Mouse (Mus musculus) adrenal gland, adult 8-10 months (tissue): ENCODE data around the gene Atg9a. TPM values are rescaled to one million over a fixed set of nuclear protein-coding genes. Genes with fewer than 3 reads are reported as not detected.

Source experiments
- DNase-seq: peaks from one replicate; pipeline ENCODE4 v3.0.0; 2022
- total RNA-seq, 4 experiments: library from RNA; stranded (reverse); gene quantifications; 2 replicates each; pipeline ENCODE4 v1.2.4; 2022

Atg9a gene
- total RNA-seq, 4 experiments from 2014 or later, result 41.9 to 52.6 (median 47.6) TPM

DNA sequence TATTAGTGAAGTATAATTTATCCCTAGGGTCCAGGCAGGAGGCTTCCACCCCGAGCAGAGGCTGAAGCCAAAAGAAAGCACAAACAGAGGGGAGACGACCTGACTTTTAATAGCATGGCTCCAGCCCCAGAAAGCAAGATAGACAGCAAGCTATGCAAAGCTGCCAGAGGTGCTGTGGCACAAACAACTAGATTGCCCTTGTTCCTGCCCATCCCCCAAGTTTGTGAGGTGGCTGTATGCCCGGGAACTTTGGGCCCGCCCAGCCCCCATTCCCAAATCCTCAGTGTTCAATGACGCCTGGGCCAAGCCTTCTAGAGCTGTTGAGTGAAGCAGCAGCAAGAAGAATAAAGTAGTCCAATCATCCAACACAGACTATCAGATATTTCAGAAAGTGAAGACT lies 22.9 kb upstream of the Atg9a start:
- no peak for DNase-seq

DNA sequence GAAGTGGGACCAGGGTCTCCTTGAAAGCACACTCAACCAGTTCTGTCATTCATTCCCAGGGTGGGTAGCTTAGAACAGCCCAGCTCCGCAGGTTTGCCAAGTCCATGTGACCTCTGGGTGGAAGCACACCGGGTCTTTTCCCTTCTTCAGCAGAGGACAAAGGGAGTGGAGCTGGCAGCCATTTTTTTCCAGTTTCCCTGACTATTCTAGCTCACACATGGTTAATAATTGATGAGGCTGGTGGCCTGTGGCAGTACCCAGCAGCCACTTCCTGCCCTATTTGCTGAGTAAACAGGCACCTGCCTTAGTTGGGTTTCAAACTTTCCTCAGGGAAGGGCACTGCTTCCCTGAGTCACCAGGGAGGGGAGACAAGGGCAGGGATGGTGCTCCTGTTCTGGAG lies 22.4 kb upstream of the Atg9a start:
- no peak for DNase-seq

DNA sequence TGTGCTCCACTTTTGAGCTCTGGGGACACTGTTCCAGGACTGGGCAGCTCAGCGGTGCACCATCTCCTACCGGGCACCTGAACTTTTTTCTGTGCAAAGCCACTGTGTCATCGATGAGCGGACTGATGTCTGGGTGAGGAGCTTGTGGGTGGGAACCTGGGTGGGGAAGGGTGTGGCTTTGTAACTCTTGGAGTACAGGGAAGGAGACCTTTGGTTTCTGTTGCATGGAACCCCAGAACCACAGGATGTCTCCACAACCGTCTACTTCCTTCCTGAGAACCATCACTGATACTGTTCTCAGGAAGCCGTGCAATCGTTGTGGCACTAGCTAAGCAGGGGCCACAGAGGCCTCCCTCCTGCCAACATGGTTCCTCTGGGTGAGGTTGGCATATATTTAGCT lies 21.1 kb upstream of the Atg9a start:
- DNase-seq, result no peak

DNA sequence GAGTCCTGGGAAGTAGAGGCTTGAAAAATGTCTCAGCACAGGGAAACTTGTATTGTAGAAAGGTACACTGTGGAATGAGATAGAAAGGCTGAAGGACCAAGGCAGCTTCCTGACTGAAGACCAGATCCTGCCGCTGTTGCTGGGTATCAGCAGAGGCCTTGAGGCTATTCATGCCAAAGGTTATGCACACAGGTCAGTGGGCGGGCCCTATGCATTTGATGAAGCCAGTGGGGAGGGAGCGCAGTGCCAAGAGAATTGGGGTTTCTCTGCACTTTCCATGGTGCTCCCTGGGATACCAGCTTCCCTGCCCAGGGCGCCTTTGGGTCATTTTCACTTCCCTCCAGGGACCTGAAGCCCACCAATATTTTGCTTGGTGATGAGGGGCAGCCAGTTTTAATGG lies 20.5 kb upstream of the Atg9a start:
- DNase-seq, result no peak

DNA sequence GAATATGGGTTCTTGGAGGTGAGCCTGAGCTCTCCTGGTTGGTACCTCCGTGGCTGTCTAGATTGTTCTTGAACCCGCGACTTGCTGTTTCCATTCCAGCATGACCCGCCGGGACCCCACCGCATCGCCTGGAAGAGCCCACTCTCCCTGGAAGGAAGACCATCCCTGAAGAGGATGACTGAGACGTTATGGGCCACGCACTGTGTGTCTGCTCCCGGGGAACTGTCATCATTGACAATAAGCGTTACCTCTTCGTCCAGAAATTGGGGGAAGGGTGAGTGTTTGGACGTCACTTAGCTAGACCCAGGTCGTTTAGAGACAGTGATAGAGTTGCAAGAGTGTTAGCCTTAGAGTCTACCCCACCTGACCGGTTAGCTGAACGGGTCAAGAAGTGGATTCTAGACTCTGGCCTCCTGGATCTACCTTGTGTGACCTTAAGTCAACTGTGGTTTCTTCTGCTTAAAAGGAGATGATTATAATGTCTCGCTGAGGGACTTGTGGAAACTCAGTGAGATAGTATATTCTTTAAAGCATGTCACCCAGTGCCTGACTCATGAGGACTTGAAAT lies 19.2 kb upstream of the Atg9a start:
- no peak for DNase-seq

DNA sequence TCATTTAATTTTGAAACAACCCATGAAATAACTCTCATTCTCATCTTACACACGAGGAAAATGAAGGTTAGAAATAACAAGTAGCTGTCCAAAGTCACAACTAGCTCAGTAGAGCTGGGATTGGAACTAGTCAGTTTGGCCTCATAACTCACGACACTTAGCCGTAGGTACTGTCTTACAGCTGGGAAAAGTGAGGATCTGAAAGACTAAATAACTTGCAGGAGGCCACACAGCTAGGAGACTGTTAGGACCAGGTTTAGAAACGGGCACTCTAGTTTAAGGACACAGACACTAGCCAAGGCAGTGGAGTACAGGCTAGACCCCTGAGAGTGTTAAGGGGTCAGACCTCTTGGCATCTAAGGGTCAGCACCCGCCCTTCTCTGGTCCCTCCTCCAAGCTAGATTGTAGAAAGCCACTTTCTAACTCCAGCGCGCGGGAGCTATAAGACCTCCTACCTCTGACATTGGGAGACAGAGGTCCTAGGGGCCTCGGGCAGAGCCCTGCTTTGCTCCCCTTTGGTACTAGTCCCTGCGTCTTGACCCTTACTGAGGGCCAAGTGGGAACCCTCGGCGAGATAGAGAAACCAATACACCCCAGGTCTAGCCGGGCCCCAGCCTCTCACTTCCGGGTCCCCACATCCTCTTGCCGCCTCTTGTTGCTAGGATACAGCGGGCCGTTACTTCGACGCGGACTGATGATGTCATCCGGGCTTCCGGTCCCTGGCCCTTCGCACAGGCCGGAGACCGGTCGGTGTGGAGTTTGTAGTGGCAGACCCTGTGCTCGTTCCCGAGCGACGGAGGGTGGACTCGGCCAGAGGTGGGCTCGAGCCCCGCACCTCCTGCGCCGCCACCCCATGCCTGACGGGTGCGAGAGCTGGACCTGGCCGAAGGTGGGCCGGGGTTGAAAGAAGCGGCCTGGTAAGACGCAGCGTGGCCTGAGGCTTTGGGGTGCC lies 18.4 kb upstream of the Atg9a start, which contains the start of the genes Glb1l and Stk16:
Gene Glb1l, minus strand, starts transcription at position 678 of the 952 bp plus-strand sequence.
Gene Stk16, plus strand, starts transcription at position 703 of the 952 bp plus-strand sequence.
- DNase-seq, result peak; percentile 95

DNA sequence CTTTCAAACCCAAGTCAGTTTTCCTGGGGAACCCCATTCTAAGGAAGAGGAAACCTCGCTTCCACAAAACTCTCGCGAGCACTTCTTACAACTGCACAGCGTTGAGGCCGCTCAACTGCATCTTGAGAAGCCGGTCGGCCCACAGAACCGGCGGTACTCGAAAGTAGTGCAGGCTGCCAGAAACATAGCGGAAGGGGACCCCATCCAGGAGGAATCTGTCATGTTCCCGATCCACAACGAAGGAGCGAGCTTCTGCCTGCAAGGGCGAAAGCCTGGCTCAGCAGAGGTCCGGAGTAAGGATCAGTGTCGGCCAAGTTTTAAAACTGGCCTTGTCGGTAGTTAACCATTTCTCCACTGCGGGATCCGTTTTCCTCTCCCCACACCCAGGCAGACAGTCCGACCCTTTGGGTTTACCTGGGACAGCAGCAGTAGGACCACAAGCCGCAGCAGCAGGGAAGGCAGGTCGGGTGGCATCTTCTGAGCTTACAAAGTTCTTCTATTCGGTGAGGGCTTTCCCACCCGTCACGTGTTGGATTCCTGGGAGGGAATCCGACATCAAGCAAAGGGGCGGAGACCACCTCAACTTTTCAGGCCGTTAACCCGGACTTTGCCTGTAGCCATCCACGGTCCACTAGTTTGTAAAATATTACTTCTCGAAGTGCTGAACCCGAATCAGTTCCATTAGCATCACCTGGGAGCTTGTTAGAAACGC lies 17.1 kb upstream of the Atg9a start:
- DNase-seq, result peak; percentile 34

DNA sequence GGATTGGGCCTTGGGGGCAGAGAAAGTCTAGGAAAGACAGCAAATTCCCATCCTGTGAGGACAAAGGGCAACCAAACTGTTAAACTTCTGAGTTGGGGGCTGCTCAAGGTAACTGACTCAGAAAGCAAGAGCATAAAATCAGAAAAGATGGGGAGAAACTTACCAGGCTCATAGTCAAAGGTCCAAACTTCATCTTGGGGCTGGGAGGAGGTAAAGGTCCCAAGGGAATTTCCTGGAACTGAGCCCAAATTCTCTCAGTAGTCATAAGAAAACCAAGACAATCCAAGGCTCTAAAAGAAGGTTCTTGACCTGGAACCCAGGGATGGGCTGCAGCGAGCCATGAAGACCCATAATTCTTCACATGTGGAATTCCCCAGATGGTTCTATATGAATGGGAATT lies 9.2 kb upstream of the Atg9a start:
- DNase-seq, result no peak

DNA sequence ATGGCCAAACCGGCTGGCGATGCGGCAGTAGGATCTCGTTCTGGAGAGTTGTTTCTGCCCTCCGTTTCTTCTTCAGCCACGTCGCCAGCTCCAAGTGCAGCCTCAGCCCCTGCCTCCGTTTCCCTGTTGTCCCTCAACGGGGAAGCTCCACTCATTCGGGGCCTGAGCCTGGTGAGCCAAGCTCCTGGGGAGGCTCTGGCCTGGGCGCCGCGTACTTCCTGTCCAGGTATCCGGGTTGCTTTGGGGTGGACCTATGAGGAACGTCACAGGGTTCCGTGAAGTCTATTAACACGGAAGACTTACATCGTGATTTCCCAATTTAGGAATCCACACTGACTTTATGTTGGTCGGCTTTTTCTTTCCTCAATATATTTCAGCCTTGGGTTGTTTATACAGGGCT lies 456 bp upstream of the Atg9a start:
- peak; percentile 41 for DNase-seq

DNA sequence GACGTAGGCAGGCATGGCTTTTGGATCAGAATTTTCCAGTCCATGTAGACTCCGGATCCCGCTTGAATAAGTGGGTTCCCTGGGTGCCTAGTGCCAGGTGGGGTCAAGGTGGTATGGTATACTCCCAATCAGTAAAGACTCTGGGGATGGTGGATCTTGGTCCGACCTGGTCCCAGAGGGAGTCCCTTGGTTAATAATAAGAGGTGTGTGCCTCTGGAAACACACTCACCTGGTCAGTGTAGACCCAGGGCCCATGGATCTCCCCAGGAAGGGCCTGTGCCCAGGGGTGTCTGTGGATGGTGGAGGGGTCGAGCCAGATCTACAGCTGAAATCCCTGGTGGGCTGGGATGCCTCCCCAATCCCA lies 756 bp downstream of the Atg9a start:
- no peak for DNase-seq

DNA sequence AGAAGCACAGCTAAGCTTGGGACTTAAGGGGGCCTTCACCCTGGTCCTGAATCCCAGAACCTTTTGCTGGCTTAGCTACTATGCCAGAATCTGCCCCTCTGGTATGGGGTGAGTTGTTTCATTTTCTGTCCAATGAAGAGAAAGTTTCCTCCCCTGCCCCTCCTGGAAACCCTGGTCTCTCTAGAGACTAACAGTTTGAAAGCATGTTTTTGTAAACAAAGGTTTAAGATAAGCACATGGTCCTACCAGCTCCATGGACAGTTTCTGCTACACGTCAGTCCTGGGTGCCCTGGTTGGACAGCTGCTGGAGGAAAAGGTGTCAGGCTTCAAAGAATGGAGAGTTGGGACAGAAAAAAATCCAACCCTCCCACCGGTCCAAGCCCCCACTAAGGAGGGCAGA lies 1.4 kb downstream of the Atg9a start:
- DNase-seq, result no peak

DNA sequence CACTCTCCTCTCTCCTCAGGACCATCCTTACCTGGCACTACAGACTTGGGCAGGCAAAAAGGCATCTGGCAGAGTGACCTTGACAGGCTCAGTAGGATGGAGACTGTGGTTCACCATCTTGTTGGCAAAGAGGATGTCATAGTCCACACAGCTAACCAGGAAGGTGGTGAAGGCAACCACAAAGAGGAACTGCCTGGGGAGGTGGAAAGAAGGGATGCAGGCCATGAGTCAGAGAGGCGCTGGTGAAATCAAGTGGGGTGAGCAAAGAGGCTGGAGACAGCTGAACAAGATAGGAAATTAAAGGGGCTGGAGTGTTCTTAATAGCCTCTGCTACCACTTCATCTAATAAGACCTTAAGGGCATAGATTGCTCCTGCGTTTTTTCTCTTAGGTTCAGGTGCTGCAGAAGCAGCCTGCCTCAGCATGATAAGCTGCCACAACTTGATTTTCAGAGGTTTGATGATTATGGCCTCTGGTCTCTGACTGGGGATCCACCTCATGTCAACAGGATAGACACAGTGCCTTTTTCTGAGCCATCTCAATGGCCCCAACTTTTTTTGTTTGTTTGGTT lies 4.0 kb downstream of the Atg9a start:
- DNase-seq, result no peak

DNA sequence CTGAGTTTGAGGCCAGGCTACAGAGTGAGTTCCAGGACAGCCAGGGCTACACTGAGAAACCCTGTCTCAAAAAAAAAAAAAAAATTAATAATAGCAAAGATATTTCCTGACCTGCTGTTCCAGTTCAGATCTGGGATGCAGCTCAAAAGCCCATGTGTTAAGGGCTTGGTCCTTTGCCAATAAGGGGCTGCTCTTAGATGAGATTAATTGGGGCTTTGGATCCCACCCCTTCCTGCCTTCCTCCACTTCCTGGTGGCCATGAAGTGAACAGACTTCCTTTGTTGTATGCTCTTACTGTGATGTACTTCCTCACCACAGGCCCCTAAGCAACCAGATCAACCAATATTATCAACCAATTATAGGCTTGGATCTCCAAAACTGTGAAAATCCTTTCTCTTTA lies 4.9 kb downstream of the Atg9a start:
- DNase-seq, result no peak

DNA sequence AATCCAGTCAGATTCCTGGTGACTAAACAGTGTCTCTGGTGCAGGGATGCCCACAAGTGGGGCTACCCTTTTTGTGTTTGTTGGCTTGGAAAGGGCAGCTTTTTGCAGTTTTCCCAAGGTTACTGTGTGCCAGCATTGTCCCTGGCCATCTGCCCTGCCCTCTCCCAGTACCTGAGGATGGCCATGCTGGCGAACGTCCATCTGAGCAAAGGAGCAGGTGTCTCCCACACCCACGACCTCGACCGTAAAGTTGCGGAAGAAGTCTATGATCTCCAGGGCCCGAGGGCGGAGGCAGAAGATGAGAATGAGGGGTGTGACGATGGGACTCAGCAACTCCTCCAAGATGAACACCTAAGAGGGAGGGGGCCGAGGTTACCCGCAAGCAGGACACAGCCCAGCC lies 6.5 kb downstream of the Atg9a start:
- no peak for DNase-seq

DNA sequence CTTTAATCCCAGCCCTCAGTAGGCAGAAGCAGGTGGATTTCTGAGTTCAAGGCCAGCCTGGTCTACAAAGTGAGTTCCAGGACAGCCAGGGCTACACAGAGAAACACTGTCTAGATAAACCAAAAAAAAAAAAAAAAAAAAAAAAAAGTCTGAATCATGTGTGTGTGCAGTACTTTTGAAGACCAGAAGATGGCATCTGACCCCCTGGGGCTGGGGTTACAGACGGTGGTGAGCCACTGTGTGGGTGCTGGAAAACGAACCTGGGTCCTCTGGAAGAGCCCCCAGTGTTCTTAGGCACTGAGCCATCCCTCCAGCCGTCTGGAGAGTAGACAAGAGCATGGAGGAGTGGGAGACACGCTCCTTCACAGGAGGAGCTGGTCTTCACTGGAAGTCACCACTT lies 9.8 kb downstream of the Atg9a start:
- no peak for DNase-seq

DNA sequence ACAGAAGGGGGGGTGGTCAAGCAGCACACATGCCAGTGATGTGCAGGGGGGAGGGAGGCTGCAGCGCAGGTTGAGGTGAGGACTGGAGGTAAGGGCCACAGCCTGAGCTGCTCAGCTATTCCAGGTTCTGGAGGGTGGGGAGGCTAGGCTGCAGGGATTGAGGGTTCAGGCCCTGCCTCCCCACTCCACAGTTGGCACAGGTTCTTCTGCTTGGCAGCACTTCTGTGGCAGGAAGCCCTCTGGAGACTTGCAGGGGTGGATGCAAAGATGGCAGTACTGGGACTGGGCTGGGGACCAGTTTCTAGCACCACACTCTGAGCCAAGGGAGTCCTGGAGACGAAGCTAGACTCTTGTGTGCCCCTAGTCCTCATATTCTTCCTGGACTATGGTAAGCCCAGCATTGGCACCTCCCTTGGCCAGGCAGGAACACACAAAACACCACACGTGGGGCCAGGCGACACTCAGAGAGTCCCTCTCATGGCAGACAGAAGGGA lies 10.6 kb downstream of the Atg9a start:
- DNase-seq, result no peak

DNA sequence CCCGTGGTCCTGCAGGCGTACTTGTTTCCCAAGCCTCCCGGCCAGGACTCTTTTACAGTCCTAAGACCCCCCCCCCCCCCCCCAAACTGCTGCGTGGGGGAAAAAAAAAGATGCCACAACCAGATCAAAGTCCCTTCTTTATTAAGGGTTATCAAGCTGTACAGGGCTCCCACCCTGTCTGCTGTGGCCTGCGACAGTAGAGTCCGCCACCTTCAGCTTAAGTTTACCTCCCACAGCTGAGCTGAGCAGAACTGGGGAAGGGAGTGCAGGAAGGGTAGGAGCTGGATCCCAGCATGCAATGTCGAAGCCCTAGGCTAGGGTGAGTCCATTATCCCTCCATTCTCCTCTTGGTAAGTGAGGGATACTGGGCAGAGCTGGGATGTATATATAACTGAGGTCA lies 11.3 kb downstream of the Atg9a start:
- no peak for DNase-seq

DNA sequence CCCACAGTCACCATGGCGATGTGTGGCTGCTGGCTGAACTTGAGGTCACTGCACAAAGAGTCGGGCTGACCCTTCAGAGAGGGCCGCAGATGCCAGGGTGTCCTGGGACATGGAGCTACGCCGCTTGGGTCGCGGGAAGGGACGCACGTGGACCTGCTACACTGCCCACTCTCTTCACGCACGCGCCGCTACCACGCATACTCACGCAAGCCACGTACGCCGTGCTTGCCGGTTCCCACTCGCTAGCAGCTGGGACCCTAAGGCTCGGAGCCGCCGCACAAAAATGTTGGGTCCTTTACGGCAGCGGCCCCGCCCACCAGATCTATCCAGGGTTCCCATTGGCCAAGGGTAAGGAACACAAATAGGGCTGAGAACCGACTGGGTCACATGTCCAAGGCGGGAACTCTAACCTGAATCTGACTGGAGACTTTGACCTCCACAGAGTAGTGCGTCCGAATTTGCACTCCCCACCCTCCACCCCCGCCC lies 11.8 kb downstream of the Atg9a start, which contains the start of gene Abcb6:
Gene Abcb6, minus strand, starts transcription at position 288 of the 486 bp plus-strand sequence.
- peak; percentile 85 for DNase-seq

DNA sequence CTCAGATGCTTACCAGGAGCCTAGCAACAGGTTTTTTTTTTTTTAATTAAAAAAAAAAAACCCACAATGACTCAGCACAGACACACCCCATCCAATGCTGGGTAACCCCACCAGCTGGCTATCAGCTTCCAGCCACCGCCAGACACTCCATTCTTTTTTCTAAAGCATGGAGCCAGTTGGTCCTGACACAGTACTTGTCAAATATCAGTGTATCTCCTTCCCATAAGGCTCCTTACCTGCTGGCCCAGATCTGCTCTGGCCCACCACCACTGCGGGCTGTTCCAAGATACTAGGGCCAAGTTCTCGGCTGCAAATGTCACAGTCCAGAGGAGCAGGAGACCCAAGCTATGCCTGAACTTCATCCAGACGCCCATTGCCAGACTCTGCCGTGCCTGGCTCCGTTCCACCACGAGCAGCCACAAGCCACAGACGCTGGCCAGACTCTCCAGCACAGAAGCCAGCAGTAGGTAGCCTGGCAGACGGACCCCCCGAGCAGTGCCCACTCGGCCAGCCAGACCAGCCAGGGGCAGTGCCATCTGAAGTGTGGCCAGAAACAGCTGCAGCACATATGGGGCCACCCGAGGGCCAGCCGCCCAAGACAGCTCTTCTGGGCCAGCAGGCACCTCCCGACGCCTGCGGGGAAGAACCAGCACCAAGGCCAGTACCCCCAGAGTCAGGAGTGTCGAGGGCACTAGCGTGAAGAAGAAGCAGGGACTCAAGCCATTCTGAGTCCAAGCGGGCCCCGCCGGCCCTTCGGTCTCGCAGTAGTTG lies 12.5 kb downstream of the Atg9a start:
- no peak for DNase-seq

DNA sequence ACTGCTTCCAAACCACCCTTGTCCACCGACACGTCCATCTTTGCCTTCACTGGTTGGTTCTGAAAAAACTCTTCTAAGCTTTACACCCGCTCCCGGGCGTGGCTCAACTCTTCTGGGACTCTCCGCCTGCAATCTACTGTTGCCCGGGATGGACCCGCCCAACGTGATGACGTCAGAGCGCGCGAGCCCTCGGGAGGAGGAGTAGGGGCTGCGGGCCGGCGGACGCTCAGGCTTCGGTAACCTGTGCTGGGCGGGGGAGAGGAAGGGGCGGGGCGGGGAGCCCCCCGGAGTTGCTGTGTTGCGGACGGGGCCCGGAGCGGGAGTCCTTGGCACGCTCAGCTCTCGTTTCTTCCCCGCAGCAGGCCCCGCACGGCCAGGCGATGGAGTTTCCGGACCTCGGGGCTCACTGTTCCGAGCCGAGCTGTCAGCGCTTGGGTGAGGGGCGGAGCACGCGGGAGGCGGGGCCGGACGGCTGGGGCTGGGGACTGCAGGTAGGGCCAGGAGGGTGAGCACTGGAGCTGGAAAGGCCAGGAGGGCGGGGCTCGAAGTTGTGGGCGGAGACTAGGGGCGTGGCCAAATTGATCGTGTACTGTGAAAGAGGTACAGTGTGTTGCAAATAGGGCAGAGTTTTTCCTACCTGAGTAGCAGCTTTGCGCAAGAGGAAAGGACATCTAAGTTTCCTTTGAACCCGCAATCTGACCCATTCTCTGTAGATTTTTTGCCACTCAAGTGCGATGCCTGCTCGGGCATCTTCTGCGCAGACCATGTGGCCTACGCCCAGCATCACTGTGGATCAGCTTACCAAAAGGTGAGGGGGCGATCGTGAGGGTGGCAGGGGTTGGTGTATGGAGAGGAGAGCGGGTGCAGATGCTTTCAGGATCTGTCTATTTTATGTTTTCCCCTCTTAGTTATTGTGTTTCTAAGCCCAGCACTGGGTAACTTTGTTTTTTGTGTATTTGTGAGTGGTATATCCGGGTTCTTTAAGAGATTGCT lies 23.2 kb downstream of the Atg9a start, which contains the start of gene Zfand2b:
Gene Zfand2b, plus strand, starts transcription at position 175 of the 993 bp plus-strand sequence.
- DNase-seq, result peak; percentile 96
